Mouse (Mus musculus): ENCODE data around the gene Rpp25. TPM values are rescaled to one million over a fixed set of nuclear protein-coding genes. Genes with fewer than 3 reads are reported as not detected.

Gene Rpp25
- polyA plus RNA-seq, 1 experiment from 2014 or later: 0.64 TPM

Other genes with a start within 250 kb of the Rpp25 start
- 15.4 and 17.0 TPM in 2 replicates for gene 1700017B05Rik, start 241.4 kb upstream of the Rpp25 start, polyA plus RNA-seq (2015; fragmentation: Nextera tagmentation; extraction: Ambion mirVana)
- 8.9 and 10.5 TPM in 2 replicates for gene Ppcdc, start 63.9 kb upstream of the Rpp25 start, polyA plus RNA-seq (2015; fragmentation: Nextera tagmentation; extraction: Ambion mirVana)
- gene Scamp5, start 36.0 kb upstream of the Rpp25 start, polyA plus RNA-seq (2015; fragmentation: Nextera tagmentation; extraction: Ambion mirVana): 7.7 and 8.1 TPM in 2 replicates
- gene Cox5a, start 17.2 kb downstream of the Rpp25 start, polyA plus RNA-seq (2015; fragmentation: Nextera tagmentation; extraction: Ambion mirVana): 249 and 287 TPM in 2 replicates
- 6.1 and 6.5 TPM in 2 replicates for gene Fam219b, start 33.5 kb downstream of the Rpp25 start, polyA plus RNA-seq (2015; fragmentation: Nextera tagmentation; extraction: Ambion mirVana)
- 11.9 and 12.5 TPM in 2 replicates for gene Mpi, start 48.7 kb downstream of the Rpp25 start, polyA plus RNA-seq (2015; fragmentation: Nextera tagmentation; extraction: Ambion mirVana)
- gene Scamp2, start 56.9 kb downstream of the Rpp25 start, polyA plus RNA-seq (2015; fragmentation: Nextera tagmentation; extraction: Ambion mirVana): 24.9 and 25.7 TPM in 2 replicates
- gene Ulk3, start 85.4 kb downstream of the Rpp25 start, polyA plus RNA-seq (2015; fragmentation: Nextera tagmentation; extraction: Ambion mirVana): 3.5 and 4.4 TPM in 2 replicates
- gene Cplx3, start 102.3 kb downstream of the Rpp25 start, polyA plus RNA-seq (2015; fragmentation: Nextera tagmentation; extraction: Ambion mirVana): not detected in 2 replicates
- gene Lman1l, start 116.7 kb downstream of the Rpp25 start, polyA plus RNA-seq (2015; fragmentation: Nextera tagmentation; extraction: Ambion mirVana): not detected in 2 replicates
- gene Csk, start 149.6 kb downstream of the Rpp25 start, polyA plus RNA-seq (2015; fragmentation: Nextera tagmentation; extraction: Ambion mirVana): 15.4 and 15.9 TPM in 2 replicates
- gene Cyp1a2, start 179.7 kb downstream of the Rpp25 start, polyA plus RNA-seq (2015; fragmentation: Nextera tagmentation; extraction: Ambion mirVana): 0.14 and 0.15 TPM in 2 replicates
- gene Cyp1a1, start 183.9 kb downstream of the Rpp25 start, polyA plus RNA-seq (2015; fragmentation: Nextera tagmentation; extraction: Ambion mirVana): 0.13 and 0.16 TPM in 2 replicates
- 13.8 and 16.2 TPM in 2 replicates for gene Edc3, start 204.5 kb downstream of the Rpp25 start, polyA plus RNA-seq (2015; fragmentation: Nextera tagmentation; extraction: Ambion mirVana)